Mouse (Mus musculus): Measurements from ENCODE around the gene Cldn7. TPM values are rescaled to one million over a fixed set of nuclear protein-coding genes. Genes with fewer than 3 reads are reported as not detected.

The Cldn7 gene
- polyA plus RNA-seq, 1 experiment = not detected

DNA sequence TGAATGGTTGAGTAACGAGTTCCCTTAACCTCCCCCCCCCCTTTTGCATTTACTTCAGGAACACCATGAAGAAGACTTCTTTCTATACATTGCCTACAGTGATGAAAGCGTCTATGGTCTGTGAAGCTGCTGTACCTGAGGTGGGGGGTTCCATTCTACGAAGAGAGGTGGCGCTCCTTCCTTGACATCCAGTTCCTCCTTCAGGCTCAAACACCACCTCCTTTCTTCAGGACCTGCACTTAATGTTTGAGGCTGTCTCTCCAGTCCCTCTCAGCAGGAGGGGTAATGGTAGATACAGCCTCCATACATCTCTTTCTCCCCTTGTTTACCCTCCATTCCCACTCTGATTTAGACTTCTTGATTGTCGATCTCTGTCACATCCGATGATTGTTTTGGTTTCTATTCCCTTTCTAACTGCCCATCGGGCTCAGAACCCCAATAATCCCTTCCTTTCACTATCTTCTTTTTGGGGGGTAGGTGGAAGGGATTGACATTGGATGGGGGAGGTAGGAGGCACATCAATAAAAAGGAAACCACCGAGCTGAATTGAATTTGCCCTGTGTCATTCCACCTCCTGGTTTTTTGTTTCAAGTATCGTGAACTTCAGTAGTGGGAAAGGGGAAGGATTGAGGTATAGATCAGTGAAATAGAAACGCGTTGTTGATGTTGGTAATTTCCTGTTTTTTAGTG, 30.0 kb downstream of the Cldn7 start:
- no peak overlapping the region for H3K4me3 ChIP-seq (ENCODE audit: insufficient read depth, low read length)
- H3K4me1 ChIP-seq (ENCODE audit: control insufficient read depth, insufficient read depth, low read length) = peaks cover 6% of the 10 kb centered on the region; the same call in 1 of the 2 replicates
- TF ChIP-seq CTCF (IDR thresholded peaks at IDR 0.05; ENCODE audit: extremely low read depth, insufficient read depth, low read length) = no peak
- no peak for TF ChIP-seq POLR2A (IDR thresholded peaks at IDR 0.05; ENCODE audit: extremely low read depth, insufficient read depth, low read length)
- no peak overlapping the region for H3K27ac ChIP-seq (ENCODE audit: insufficient read depth, low read length)

DNA sequence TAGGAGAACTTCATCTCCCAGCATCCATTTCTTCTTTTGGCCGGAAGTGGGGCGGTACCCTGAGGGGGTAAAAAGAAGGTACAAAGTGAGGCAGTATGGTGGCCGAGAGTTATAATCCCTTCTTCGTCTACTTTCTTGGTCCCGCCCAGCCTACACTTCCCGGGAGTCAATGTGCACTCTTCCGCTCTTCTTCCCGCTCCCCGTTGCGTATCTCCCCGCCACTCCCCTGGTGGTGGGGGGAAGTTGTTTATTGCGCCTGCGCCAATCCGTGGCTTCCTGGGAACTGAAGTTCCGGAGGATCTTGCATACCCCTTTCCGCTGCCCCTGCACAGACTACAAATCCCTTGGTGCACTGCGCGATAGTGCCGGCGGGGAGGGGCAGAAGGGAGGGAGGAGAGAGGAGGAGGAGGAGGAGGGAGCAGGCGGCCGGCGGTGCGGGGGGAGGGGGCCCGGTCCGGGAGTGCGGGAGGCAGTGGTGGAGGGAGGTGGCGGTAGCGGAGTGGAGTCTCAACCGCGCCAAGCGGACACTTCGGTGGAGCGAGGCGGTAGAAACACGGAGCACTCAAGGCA, 30.9 kb downstream of the Cldn7 start, which contains the start of gene Phf23:
Phf23 (plus strand) TSS at position 387 of the 570 bp plus-strand sequence.
- Histone ChIP-seq H3K4me1 (ENCODE audit: control insufficient read depth, insufficient read depth, low read length) (peaks cover 6% of the 10 kb centered on the region; the same call in 1 of the 2 replicates), H3K27ac (ENCODE audit: insufficient read depth, low read length) (peak within 1 kb of the TSS; percentile 61), H3K4me3 (ENCODE audit: insufficient read depth, low read length) (peak within 1 kb of the TSS; percentile 84)
- TF ChIP-seq CTCF (IDR thresholded peaks at IDR 0.05; ENCODE audit: extremely low read depth, insufficient read depth, low read length) (no peak), POLR2A (IDR thresholded peaks at IDR 0.05; ENCODE audit: extremely low read depth, insufficient read depth, low read length) (peak; percentile 44; the same call in 1 of the 2 replicates)

DNA sequence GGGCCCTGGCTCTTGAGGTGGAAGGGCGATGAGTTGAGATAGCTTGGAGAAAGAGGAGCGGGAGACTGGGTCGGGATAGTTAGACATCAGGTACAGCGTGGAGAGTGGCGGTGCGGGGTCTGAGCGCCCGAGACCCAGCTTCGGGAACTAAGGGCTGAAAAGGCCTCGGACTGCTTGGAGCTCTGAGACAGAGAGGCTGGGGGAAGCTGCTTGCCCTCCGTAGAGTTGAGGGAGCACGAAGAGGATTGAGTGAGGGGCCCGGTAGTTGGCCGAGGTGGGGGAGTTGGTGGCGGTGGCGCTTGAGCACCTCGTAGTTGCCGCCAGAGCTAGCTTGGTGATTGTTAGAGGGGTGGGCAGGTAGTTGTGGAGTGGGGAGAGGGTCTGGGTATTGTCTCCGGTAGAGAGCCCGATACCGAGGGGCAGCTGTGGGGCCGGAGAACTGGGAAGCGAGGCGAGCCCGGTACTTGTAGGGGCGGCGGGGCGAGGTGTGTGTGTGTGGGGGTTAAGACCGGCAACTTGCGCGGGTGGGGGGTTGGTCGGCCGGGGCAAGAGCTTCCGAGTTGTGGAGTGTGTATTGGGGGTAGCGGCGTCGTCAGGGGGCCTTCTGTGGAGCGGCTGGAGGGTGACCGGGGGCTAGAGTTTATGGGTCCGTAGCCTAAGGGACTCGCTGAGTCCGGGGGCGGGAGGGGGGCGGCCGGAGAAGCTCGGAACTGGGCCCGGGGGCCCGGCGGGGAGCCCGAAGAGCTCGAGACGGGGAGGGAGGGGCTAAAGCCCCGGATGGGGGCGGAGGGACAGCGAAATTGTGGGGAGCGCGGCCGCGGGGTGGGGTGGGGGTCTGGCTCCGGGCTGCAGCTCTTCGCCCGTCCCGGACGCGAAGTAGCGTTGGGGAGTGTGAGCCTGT, 31.8 kb downstream of the Cldn7 start:
- Histone ChIP-seq H3K4me1 (ENCODE audit: control insufficient read depth, insufficient read depth, low read length) (peaks cover 6% of the 10 kb centered on the region; the same call in 1 of the 2 replicates), H3K4me3 (ENCODE audit: insufficient read depth, low read length) (peak overlapping the region; percentile 84), H3K27ac (ENCODE audit: insufficient read depth, low read length) (peak overlapping the region; percentile 75)
- no peak for TF ChIP-seq CTCF (IDR thresholded peaks at IDR 0.05; ENCODE audit: extremely low read depth, insufficient read depth, low read length)
- no peak for TF ChIP-seq POLR2A (IDR thresholded peaks at IDR 0.05; ENCODE audit: extremely low read depth, insufficient read depth, low read length)

DNA sequence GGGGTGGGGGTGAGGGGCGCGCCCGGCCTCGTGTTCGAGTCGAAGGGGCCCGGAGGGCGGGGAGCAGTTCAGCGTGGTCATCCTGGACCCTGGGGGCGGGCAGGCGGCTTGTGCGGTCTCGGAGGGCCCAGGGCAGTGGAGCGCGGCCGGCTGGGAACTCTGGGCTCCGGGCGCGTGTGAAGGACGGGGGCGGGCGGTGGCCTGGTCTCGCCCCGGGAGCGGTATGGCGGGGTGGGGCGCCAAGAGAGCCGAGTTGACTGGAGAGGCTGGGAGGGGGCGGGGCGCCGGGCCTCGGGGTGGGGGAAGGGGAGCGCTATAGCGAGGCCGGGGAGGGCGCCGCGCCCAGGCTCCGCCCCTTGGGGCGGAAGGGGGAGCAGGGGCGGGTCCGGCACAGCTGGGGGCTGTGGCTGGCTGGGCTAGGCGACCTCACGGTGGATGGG, 32.5 kb downstream of the Cldn7 start:
- Histone ChIP-seq H3K4me1 (ENCODE audit: control insufficient read depth, insufficient read depth, low read length) (peaks cover 6% of the 10 kb centered on the region; the same call in 1 of the 2 replicates), H3K27ac (ENCODE audit: insufficient read depth, low read length) (peak overlapping the region; percentile 75; the same call in 1 of the 2 replicates), H3K4me3 (ENCODE audit: insufficient read depth, low read length) (peak overlapping the region; percentile 84)
- TF ChIP-seq POLR2A (IDR thresholded peaks at IDR 0.05; ENCODE audit: extremely low read depth, insufficient read depth, low read length) = no peak
- TF ChIP-seq CTCF (IDR thresholded peaks at IDR 0.05; ENCODE audit: extremely low read depth, insufficient read depth, low read length) = no peak

DNA sequence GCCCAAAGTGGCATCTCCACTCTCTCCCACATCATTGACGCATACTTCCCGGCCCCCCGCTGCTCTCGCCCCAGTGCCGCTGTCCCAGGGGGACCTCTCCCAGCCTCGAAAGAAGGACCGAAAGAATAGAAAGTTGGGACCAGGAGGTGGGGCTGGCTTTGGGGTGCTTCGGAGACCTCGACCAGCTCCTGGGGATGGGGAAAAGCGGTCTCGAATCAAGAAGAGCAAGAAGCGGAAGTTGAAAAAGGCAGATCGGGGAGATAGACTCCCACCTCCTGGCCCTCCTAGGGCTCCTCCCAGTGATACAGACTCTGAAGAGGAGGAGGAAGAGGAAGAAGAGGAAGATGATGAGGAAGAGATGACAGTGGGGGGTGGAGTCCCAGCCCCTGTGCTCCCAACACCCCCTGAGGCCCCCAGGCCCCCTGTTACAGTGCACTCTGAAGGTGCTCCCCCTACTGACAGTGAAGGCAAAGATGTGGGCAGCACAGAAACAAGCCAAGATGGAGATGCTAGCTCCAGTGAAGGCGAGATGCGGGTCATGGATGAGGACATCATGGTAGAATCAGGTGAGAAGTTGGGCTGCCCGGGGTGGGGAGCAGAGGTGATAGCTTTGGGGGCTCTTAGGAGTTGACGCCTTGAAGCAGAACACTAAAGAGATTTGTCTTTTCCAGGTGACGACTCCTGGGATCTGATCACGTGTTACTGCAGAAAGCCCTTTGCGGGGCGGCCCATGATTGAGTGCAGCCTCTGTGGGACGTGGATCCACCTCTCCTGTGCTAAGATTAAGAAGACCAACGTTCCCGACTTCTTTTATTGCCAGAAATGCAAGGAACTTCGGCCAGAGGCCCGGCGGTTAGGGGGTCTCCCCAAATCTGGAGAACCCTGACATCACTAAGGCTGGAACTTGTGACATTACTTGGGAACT, 34.2 kb downstream of the Cldn7 start:
- H3K4me1 ChIP-seq (ENCODE audit: control insufficient read depth, insufficient read depth, low read length) = peaks cover 4% of the 10 kb centered on the region; the same call in 1 of the 2 replicates
- H3K4me3 ChIP-seq (ENCODE audit: insufficient read depth, low read length) = no peak overlapping the region
- TF ChIP-seq POLR2A (IDR thresholded peaks at IDR 0.05; ENCODE audit: extremely low read depth, insufficient read depth, low read length) = no peak
- TF ChIP-seq CTCF (IDR thresholded peaks at IDR 0.05; ENCODE audit: extremely low read depth, insufficient read depth, low read length) = peak; percentile 20; the same call in 1 of the 2 replicates
- no peak overlapping the region for H3K27ac ChIP-seq (ENCODE audit: insufficient read depth, low read length)

DNA sequence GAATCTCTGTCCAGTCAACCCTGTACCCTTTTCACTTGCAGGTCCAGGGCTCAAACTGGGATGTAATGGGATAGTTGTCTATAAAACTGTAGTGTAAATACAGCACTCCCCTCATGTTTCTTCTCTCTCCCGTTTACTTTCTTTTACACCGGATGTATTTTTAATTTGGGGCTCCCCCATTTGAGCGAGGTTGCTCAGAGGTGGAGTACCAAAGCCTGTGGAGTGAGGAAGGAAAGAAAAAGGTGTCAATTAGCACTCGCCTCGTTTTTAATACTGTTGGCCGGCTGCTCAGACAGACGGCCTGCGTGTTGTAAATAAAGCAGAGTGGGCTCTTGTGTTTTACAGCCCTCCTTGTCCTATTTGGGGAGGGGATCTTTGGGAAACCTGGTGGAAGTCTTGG, 35.1 kb downstream of the Cldn7 start:
- Histone ChIP-seq H3K27ac (ENCODE audit: insufficient read depth, low read length) (no peak overlapping the region), H3K4me3 (ENCODE audit: insufficient read depth, low read length) (no peak overlapping the region), H3K4me1 (ENCODE audit: control insufficient read depth, insufficient read depth, low read length) (peaks cover 8% of the 10 kb centered on the region; the same call in 1 of the 2 replicates)
- no peak for TF ChIP-seq POLR2A (IDR thresholded peaks at IDR 0.05; ENCODE audit: extremely low read depth, insufficient read depth, low read length)
- no peak for TF ChIP-seq CTCF (IDR thresholded peaks at IDR 0.05; ENCODE audit: extremely low read depth, insufficient read depth, low read length)

DNA sequence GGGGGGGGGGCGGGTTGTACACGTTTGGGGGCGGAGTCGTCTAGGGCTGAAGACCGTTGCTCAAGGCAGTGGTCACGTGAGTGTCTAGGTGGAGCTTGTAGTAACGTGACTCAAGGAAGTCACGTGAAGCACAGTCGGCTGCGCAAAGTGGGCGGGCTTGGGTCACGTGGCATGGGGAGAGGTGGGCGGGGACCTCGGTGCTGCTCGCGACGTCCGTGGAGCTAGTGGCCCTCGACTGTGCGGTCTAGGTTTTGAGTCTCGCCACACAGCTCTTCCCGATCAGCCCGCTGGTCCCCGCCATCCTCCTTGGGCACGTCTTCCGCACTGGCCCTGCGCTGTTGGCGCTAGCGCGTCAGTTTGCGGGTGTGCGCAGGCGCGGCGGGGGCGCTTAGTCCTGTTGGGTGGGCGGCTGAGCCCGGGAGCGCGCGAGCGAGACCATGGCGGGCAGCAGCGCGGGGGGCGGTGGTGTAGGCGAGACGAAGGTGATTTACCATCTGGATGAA, 35.9 kb downstream of the Cldn7 start, which contains the start of gene Dvl2:
Dvl2 (plus strand) TSS at position 200 of the 503 bp plus-strand sequence.
- peak within 1 kb of the TSS; percentile 89 for H3K27ac ChIP-seq (ENCODE audit: insufficient read depth, low read length)
- peak within 1 kb of the TSS; percentile 83 for H3K4me3 ChIP-seq (ENCODE audit: insufficient read depth, low read length)
- peaks cover 8% of the 10 kb centered on the region; the same call in 1 of the 2 replicates for H3K4me1 ChIP-seq (ENCODE audit: control insufficient read depth, insufficient read depth, low read length)
- no peak for TF ChIP-seq CTCF (IDR thresholded peaks at IDR 0.05; ENCODE audit: extremely low read depth, insufficient read depth, low read length)
- TF ChIP-seq POLR2A (IDR thresholded peaks at IDR 0.05; ENCODE audit: extremely low read depth, insufficient read depth, low read length) = peak; percentile 93; the same call in 1 of the 2 replicates

DNA sequence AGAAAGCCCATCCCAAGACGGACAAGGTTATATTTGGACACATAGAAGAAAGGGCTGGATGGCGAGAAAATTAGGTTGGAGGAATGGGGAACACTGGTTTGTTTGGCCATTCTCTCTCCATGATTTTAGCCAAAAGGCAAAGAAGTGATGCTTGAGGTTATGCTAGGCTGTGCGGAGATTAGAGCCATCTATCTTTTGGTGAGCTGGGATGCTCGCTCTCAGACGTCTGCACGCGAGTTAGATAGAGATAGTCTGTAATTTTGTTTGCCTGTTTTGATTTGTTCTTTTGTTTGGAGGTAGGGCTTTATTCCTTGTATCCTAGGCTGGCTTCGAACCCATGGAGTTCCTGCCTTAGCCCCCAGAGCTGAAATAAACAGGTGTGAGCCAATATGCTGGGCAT, 36.6 kb downstream of the Cldn7 start:
- Histone ChIP-seq H3K27ac (ENCODE audit: insufficient read depth, low read length) (peak overlapping the region; percentile 89), H3K4me3 (ENCODE audit: insufficient read depth, low read length) (peak overlapping the region; percentile 83), H3K4me1 (ENCODE audit: control insufficient read depth, insufficient read depth, low read length) (peaks cover 8% of the 10 kb centered on the region; the same call in 1 of the 2 replicates)
- TF ChIP-seq POLR2A (IDR thresholded peaks at IDR 0.05; ENCODE audit: extremely low read depth, insufficient read depth, low read length) (no peak), CTCF (IDR thresholded peaks at IDR 0.05; ENCODE audit: extremely low read depth, insufficient read depth, low read length) (no peak)
